Mouse (Mus musculus) left cerebral cortex, postnatal 36 days (tissue): Measurements from ENCODE around the gene Gm49387. TPM values are rescaled to one million over a fixed set of nuclear protein-coding genes. Genes with fewer than 3 reads are reported as not detected.

ENCODE experiments used
- total RNA-seq, 2 experiments: library from RNA; stranded (reverse); gene quantifications; 2 replicates each; pipeline ENCODE4 v1.2.3; 2021

Gene Gm49387
- total RNA-seq, 2 experiments from 2014 or later: 0.44 TPM; not detected in 1

Other genes starting within 250 kb of the Gm49387 start
- gene Sh3bp5, start 204.8 kb downstream of the Gm49387 start, total RNA-seq: 10 to 100 TPM; 60.1 to 60.2 TPM
- 10 to 100 TPM; 12.4 to 13.8 TPM for gene Eaf1, start 146.5 kb downstream of the Gm49387 start, total RNA-seq
- gene Mettl6, start 145.8 kb downstream of the Gm49387 start, total RNA-seq: 10 to 100 TPM; 29.7 to 35.1 TPM
- 1 to 10 TPM; 1.4 to 2.6 TPM for gene Colq, start 49.5 kb downstream of the Gm49387 start, total RNA-seq
- gene Btd, start 150 bp upstream of the Gm49387 start, total RNA-seq: 1 to 10 TPM; 7.8 to 9.2 TPM
- 1 to 10 TPM; 6.1 to 6.3 TPM for gene Hacl1, start 408 bp upstream of the Gm49387 start, total RNA-seq
- 10 to 100 TPM; 53.4 to 60.6 TPM for gene Ankrd28, start 189.8 kb upstream of the Gm49387 start, total RNA-seq